Mouse (Mus musculus): ENCODE measurements around the gene Pcsk6.

Pcsk6 gene

DNA sequence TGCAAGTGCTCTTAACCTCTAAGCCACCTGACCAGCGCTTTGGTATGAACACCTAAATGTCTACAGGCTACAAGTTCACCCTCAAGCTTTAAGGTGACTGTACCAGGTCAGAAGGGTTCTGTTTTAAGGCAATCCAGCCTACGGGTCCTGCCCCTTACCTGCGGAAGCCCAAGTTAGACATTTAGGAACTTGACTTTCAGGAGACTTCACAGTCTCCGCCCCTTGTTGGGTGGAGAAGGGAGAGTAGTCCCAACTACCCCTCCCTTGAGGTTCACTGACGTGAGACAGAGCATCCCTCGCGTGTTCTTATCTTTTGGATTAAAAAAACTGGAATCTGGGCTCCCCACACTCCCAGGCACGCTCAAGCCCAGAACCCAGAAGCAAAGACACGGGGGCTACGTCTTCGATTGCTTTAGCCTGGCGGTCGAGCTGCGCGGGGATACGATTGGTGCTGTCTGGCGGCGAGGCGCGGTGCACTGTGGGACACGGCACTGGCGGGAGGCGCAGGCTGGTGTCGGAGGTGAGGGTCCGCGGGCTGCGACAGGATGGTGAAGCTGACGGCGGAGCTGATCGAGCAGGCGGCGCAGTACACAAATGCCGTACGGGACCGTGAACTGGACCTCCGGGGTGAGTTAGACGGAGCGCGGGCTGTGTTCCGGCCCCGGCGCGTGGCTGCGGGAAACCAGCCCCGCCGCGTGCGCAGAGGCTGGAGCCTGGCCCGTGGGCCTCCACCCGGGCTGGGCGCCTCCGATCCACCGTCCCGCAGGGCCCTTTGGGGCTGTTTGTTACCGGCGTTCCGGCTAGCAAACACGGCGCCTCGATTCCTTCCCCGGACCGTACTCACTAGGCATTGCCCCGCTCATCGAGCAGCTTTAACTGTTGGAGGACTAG lies 198.8 kb downstream of the Pcsk6 start:
- DNase-seq = peak; percentile 92

DNA sequence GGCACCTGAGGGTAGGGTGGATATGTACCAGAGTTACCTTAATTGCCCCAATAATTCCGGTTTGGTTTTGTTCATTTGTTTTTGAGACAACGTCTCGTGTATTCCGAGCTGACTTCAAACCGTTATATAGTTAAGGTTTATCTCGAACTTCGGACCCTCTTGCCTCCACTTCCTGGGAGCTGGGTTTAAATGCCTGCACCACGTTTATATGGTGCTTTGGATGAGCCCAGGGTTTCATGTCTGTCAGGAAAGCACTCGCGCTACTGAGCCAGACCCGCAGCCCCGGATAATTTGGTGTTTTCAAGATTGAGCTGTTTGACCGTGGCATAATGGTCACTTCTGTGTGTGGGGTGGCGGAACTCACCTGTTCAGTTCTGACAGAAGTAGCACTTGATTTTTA lies 199.5 kb downstream of the Pcsk6 start:
- DNase-seq = no peak

DNA sequence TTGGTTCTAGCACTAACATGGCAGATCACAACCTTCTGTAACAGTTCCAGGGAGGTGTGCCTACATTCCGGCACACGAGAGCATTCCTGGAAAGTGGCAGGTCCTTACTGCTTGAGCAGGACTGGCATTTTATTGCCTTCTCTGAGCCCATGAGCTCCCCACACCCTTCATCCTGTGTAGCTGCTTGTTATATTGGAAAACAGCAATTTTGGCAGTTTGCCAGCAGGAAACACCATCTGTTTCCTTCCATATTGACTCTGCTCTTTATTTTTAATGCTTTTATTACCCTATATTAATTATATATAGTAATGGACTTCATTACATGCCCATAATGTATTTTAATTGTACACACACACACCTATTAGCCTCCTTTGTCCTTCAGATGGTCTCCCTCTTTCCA lies 214.9 kb downstream of the Pcsk6 start:
- DNase-seq = no peak

DNA sequence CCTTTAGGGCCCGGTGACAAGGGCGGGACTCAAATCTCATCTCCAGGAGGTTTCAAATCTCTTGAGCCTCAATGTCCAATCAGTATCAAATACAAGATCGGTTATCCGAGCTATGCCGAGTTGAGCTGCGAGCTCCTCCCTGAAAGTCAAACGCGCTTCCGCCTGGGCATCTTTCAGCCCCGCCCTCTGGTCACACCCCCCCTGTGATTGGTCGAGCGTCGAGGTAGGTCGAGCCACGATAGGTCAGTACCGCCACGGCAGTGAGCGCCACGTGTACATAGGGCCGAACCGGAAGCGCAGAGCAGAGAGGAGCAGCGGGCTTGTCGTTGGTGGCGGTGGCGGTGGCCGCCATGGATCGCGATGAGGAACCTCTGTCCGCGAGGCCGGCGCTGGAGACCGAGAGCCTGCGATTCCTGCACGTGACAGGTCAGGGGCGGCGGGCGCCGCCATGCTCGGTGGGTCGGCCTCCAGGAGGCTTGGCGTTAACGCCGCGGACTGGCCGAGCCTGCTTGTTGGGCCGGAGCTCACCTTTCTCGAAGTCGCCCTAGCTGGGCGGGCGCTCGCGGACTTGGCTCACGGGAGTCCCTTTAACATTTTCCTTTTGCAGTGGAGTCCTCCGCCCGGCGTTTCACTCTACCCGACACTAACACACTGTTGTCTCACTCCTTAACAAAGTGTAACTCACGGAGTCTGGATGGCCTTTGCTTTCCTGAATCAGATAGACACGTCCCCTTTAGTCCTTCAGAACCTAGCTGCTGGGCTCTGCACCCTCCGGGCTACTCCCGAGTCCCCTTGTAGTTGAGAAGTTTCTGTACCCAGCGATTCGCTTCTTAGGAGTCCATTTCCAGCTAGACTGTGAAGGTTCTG lies 218.1 kb downstream of the Pcsk6 start, which contains the start of gene Selenos:
Gene Selenos (plus strand): TSS at position 286 of the 867 bp plus-strand sequence.
- peak; percentile 95 for DNase-seq

DNA sequence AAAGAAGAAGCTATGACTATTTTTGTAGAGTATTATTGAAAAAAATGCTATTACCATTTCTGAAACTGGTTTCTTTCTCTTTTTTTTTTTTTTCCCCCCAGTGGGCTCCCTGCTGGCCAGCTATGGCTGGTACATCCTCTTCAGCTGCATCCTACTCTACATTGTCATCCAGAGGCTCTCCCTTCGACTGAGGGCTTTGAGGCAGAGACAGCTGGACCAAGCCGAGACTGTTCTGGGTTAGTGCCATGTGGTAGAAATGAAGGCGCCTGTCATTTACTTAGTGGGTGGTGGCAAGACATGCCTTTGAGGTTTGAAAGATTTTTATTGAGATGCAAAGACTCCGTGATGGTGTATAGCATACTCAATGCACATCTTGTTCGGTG lies 218.7 kb downstream of the Pcsk6 start:
- no peak for DNase-seq

DNA sequence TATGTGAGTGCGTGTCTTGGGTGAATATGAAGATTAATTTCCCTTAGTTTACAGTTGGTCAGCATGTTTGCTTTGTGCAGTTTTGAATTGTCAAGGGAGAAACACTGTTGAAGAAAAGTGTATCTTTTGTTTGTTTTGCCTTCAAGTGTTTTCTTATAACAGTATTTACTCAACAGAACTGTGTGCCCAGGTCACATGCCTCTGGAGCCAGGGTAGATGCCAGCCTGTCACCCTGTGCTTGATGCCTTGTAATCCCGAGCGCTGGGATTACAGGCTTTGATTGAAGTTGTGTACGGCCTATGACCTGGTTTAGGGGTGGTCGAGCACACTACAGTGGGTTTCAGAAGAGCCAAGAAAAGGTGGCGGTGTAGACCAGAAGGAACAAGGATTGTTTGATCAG lies 222.2 kb downstream of the Pcsk6 start:
- DNase-seq = no peak

DNA sequence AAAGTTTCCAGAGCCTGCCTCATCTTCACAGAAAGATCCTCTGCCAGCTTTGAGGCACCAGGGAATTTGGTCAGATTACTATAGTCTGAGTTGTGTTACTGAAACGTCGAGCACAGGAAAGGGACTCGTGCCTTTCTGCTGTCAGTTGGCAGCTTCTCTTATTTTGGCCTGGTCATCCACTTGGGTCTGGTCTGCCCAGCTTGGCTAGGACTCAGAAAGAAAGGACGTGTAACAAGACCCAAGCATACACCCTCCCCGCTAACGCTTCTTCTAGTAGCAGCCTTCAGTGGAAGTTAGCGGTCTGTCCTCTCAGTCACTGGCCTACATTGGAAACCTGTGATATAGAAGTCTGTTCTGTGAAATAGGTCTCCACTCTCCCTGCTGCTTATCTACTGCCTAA lies 223.0 kb downstream of the Pcsk6 start:
- no peak for DNase-seq

DNA sequence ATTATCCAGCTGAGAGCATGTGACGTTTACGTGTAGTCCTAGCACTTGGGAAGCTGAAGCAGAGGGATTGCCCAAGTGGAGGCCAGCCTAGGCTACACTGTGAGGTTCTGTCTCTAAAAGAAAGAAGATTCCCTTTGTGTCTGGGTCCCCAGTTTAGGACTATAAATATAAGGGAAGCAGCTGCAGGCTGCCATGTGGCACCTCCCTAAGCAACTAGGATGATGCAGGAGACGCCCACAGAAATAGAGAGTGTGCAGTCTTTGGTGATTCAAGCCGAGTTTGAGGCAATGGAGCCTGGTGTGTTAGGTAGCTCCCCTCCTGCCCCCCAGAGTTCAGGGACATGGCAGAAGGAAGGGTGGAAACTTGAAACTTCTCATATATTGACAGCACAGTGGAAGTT lies 226.1 kb downstream of the Pcsk6 start:
- no peak for DNase-seq

DNA sequence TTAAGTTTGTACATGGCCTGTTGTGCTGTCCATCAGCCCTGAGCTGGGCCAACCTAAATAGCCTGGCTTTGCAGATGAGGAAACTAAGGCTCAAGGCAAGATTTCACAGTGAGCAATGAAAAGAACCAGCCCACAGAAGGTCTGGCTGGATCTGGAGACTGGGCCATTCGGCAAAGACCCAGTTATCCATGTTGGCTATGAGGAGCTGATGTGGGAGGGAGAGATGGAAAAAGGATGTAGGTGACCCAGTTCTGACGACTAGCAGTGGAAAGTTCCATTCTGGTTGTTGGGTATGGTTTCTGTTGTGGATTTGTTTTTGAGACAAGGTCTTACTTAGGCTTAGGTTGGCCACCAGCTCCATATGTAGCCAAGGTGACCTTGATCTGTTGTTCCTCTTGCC lies 226.5 kb downstream of the Pcsk6 start:
- DNase-seq = no peak

DNA sequence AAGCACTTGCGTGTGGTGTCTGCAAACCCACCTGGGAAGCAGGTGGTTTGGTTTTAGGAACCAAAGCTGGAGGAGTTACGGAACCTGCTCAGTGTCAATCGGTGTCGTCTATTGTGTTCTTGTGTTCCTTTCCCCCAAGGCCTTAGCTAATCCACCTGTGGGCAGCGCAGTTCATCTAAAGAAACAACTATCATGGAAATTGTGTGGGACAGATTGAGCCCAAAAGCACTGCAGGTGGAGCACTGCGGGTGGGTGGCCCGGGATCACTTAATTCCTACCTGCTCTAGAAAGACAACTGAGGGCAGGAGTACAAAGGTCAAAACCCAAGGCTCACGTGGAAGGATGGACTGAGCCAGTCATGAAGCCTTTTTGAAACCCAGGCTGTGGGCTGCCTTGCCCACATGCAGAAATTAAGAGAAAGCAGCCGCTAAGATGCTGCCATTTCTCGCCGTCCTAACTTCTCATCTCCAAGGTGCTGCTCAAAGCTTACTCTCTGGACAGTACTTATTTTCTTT lies 229.2 kb downstream of the Pcsk6 start:
- peak; percentile 18 for DNase-seq

DNA sequence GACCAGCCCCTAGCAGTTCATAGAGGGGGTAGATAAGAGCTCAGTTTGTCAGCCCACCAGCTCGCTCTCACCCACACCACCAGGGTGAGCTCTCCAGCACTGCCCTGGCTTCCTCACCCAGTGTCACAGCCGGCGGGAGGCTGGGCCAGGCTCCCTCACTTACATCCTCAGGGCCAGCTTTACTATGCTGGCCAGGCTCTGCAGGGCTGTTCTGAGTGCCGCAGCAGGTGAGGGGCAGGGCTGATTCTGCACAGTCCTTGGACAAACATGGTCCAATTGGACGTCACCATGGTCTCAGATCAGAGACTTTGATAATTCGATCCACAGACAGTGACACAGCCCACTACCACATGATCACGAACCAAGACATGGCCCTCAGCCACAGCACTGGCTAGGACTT lies 230.0 kb downstream of the Pcsk6 start:
- DNase-seq = no peak

DNA sequence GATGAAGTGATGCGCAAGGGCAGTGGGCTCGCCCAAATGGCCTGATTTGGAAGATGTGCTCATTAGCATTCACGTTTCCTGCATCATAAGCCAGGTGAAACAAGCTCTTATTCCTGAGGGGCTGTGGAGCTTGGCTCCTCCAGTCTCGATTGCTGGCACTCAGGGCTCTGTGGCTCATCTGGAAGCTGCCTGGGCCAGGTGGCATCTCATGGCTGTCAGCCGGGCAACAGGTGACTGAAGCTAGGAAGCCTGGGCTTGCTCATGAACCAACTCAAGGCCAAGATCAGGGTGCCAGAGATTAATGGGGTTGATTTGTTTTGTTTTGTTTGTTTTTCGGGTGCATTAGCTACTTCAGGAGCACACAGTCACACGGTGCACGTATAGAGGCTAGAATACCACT lies 231.1 kb downstream of the Pcsk6 start:
- DNase-seq = no peak

DNA sequence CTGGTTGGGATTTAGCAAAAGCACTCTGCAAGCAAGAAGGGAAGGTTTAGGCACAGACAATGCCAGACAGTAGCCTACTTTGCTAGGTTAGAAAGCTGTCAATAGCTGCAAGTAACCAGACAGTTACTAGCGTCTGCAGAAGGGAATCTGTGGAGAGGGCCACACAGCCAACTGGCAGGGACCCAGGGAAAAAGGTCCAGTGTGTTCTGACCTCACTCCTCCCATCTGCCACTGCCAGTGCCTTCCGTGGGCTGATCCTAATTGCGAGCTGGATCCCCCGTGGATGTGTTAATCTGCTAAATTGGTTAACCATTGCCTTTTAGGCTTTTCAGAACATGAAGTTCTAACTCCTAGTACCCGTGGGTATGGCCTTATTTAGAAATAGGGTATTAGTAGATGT lies 232.6 kb downstream of the Pcsk6 start:
- peak; percentile 35 for DNase-seq

DNA sequence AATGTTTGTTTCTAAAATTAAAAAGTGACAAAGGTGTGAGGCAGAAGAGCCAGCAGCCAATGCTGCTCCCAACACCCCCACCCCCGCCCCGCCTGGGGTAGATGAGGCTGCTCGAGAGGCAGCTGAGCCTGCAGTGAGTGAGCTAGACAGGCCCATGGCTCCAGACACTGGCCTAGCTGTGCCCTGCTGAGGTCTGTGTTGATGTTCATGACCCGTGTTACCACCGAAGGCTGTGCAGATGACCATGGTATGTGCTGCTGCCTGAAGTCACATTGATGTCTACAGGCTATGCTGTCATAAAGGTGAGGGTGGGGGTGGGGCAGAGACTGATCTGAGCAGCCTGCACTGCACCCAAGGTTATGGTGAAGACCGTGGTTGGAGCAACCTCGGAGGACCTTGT lies 237.3 kb downstream of the Pcsk6 start:
- DNase-seq = no peak
